In the genomic region with DNA sequence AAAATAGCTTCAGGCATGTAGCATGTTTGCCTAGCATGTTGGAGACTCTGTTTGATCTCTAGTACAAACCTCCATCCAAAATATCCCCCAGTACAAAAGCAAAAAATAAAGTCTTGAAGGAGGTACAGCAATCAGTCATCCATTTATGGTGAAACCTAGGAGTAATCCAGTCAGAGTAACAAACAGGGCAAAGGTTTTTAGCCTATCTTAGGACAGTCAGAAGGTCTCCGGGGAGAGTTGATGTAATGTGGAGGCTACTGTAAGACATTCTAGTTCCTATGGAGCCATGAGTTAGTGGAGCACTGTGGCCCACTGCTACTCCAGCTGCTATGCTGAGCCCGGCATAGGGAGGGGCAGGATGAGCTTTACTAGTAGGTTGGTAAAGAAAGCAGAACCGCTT, we compare ENCODE assay signal across 32 mouse cellular contexts. TPM values are rescaled to one million over a fixed set of nuclear protein-coding genes. Genes with fewer than 3 reads are reported as not detected.
A peak's percentile ranks its signal among the peaks of the same experiment; 100 is the strongest.
DNase-seq lines count a peak whose midpoint lies in the region; ATAC-seq and TF ChIP-seq lines count a peak whose summit lies in the region.
"Had no signal": no experiment of that assay in that cellular context is flagged by ENCODE, and none has a peak within 500 bp of the region (broad histone marks: within the 10 kb centered on the region; RNA-seq: fewer than 3 reads in every experiment).

No protein-coding gene starts in this region.

- peak overlapping the region; percentile 29; the same call in 1 of the 2 replicates for H3K9ac ChIP-seq in liver, embryonic 13.5 days
- no peak overlapping the region for H3K9ac ChIP-seq in liver, embryonic 14.5 days (replicated peaks)
- H3K9ac ChIP-seq: hindbrain, embryonic 13.5 days; limb, embryonic 15.5 days; neural tube, embryonic 15.5 days; stomach, embryonic 15.5 days had no signal

- H3K36me3 ChIP-seq in kidney, adult 2 months (ENCODE audit: control insufficient read depth, insufficient read depth, low read length), result no peaks in the 10 kb centered on the region
- H3K36me3 ChIP-seq in liver, embryonic 13.5 days, result peaks cover 14% of the 10 kb centered on the region
- peaks cover 9% of the 10 kb centered on the region for H3K36me3 ChIP-seq in liver, embryonic 14.5 days (replicated peaks; ENCODE audit: control insufficient read depth, insufficient read depth, low read depth)
- H3K36me3 ChIP-seq: limb, embryonic 15.5 days; neural tube, embryonic 15.5 days; stomach, embryonic 15.5 days had no signal

- no peak overlapping the region for H3K4me3 ChIP-seq in kidney, adult 2 months (ENCODE audit: insufficient read depth, low read depth, low read length)
- 0 out of 2 replicates have a peak overlapping the region, but pooled peaks have one; percentile 6 for H3K4me3 ChIP-seq in liver, embryonic 13.5 days (replicated peaks)
- no peak overlapping the region for H3K4me3 ChIP-seq in liver, embryonic 14.5 days (ENCODE audit: insufficient read depth in 1 of 2, low read depth in 2 of 2, low read length in 2 of 2)
- H3K4me3 ChIP-seq: heart, adult 2 months; hindbrain, embryonic 13.5 days; left cerebral cortex, adult 2 months; limb, embryonic 15.5 days; neural tube, embryonic 15.5 days; stomach, embryonic 15.5 days had no signal

- no peak for TF ChIP-seq CTCF in kidney, adult 2 months (conservative IDR thresholded peaks at IDR 0.05; ENCODE audit: insufficient read depth, insufficient read length, low read depth, low read length)
- no peak for TF ChIP-seq CTCF in liver, embryonic 14.5 days (IDR thresholded peaks at IDR 0.05; ENCODE audit: low read depth)

- 68% methylated on average over 3 of the region's 3 CpGs for WGBS in kidney, adult 2 months
- 77% methylated on average over 3 of the region's 3 CpGs for WGBS in liver, embryonic 13.5 days (ENCODE audit: insufficient replicate concordance)
- 87% methylated on average over 3 of the region's 3 CpGs for WGBS in liver, embryonic 14.5 days (ENCODE audit: insufficient replicate concordance)

- TF ChIP-seq POLR2A in kidney, adult 2 months (IDR thresholded peaks at IDR 0.05; ENCODE audit: low read depth, low read length), result no peak

- H3K4me2 ChIP-seq in liver, embryonic 13.5 days, result peak overlapping the region; percentile 33
- peak overlapping the region; percentile 32 for H3K4me2 ChIP-seq in liver, embryonic 14.5 days (ENCODE audit: low read depth)
- H3K4me2 ChIP-seq: hindbrain, embryonic 13.5 days; limb, embryonic 15.5 days; midbrain, embryonic 11.5 days; stomach, embryonic 15.5 days had no signal

- peak overlapping the region; percentile 92 for H3K27ac ChIP-seq in kidney, adult 2 months (ENCODE audit: insufficient read depth, low read depth, low read length)
- H3K27ac ChIP-seq in liver, embryonic 13.5 days, result peak overlapping the region; percentile 54
- H3K27ac ChIP-seq in liver, embryonic 14.5 days, result no peak overlapping the region
- H3K27ac ChIP-seq: heart, adult 2 months; hindbrain, embryonic 13.5 days; left cerebral cortex, adult 2 months; limb, embryonic 15.5 days; macrophage; neural tube, embryonic 15.5 days; stomach, embryonic 15.5 days had no signal

- H3K9me3 ChIP-seq in liver, embryonic 13.5 days (replicated peaks), result no peaks in the 10 kb centered on the region
- H3K9me3 ChIP-seq in liver, embryonic 14.5 days (ENCODE audit: control insufficient read depth, low read length), result no peaks in the 10 kb centered on the region
- H3K9me3 ChIP-seq: hindbrain, embryonic 13.5 days; limb, embryonic 15.5 days; neural tube, embryonic 15.5 days; stomach, embryonic 15.5 days had no signal

- H3K4me1 ChIP-seq in kidney, adult 2 months (ENCODE audit: control insufficient read depth, insufficient read depth, low read length), result peaks cover 17% of the 10 kb centered on the region
- H3K4me1 ChIP-seq in liver, embryonic 13.5 days (replicated peaks), result peaks cover 74% of the 10 kb centered on the region
- peaks cover 39% of the 10 kb centered on the region in 2 experiments for H3K4me1 ChIP-seq in liver, embryonic 14.5 days (replicated peaks; ENCODE audit: control insufficient read depth in 2 of 2, insufficient read depth in 2 of 2, low read length in 1 of 2)

- no peak for ATAC-seq in liver, embryonic 13.5 days (ENCODE audit: low read depth)
- ATAC-seq in liver, embryonic 14.5 days (ENCODE audit: insufficient read depth), result no peak
- ATAC-seq: activated CD4-positive, CD25-positive, alpha-beta regulatory T cell, adult 4 months; forebrain, embryonic 16.5 days; lung, postnatal 0 days had no signal

- TF ChIP-seq EP300 in liver, embryonic 14.5 days (IDR thresholded peaks at IDR 0.05; ENCODE audit: low read depth), result no peak

- DNase-seq in kidney, adult 2 months, result peak; percentile 67
- DNase-seq in kidney, postnatal 10 days, result no peak
- DNase-seq in liver, embryonic 13.5 days, result no peak
- no peak for DNase-seq in liver
- no peak for DNase-seq in liver, embryonic 14.5 days (ENCODE audit: low read depth in 3 of 3, low spot score in 3 of 3)
- DNase-seq in left cerebral cortex, postnatal 10 days (ENCODE audit: extremely low spot score in 1 of 2, low spot score in 2 of 2), result no peak
- DNase-seq in cerebellum, adult 18-20 months, result no peak
- DNase-seq: adrenal gland, postnatal 10 days; cerebellum, adult 8-10 months; gastrocnemius, postnatal 14 days; heart, adult 2 months; left cerebral cortex, postnatal 4 days; right cerebral cortex, adult 18-20 months; right cerebral cortex, postnatal 4 days; thymus, postnatal 36 days had no signal

- H3K27me3 ChIP-seq in kidney, adult 2 months (replicated peaks; ENCODE audit: control insufficient read depth, insufficient read depth, low read length), result no peaks in the 10 kb centered on the region
- no peaks in the 10 kb centered on the region; the same call in 1 of the 2 replicates for H3K27me3 ChIP-seq in liver, embryonic 13.5 days
- no peaks in the 10 kb centered on the region for H3K27me3 ChIP-seq in liver, embryonic 14.5 days (ENCODE audit: control insufficient read depth, insufficient read depth, low read length)
- H3K27me3 ChIP-seq: hindbrain, embryonic 13.5 days; limb, embryonic 15.5 days; neural tube, embryonic 15.5 days; stomach, embryonic 15.5 days had no signal

- intact Hi-C loops in left cerebral cortex, postnatal 10 days (cut with DNase I), result no loop called here

RNA-seq across cellular contexts. Expression of gene Rnf11, which starts 12.0 kb away (rescaled TPM):
- 52.9 and 57.5 TPM in 2 replicates for polyA plus RNA-seq in kidney, adult 2 months (2012; rRNA removed)
- 30.5 and 31.1 TPM in 2 replicates for polyA plus RNA-seq in liver, embryonic 13.5 days (2015; fragmentation: Nextera tagmentation; extraction: Ambion mirVana)
- 13.6 and 22.2 TPM in 2 replicates for polyA plus RNA-seq in liver, embryonic 14.5 days (2012; rRNA removed)
- 39.1 and 40.7 TPM in 2 replicates for polyA plus RNA-seq in liver, embryonic 14.5 days (2014; fragmentation: Nextera tagmentation; extraction: Ambion mirVana)
- 100 to 1,000 TPM; 188 to 189 TPM for total RNA-seq in left cerebral cortex, postnatal 10 days (2021)

RNA-seq across cellular contexts. Expression of gene 4930522H14Rik, which starts 58.5 kb away (rescaled TPM):
- not detected in 2 replicates for polyA plus RNA-seq in kidney, adult 2 months (2012; rRNA removed)
- polyA plus RNA-seq in liver, embryonic 13.5 days (2015; fragmentation: Nextera tagmentation; extraction: Ambion mirVana), result not detected in 2 replicates
- not detected in 2 replicates for polyA plus RNA-seq in liver, embryonic 14.5 days (2012; rRNA removed)
- polyA plus RNA-seq in liver, embryonic 14.5 days (2014; fragmentation: Nextera tagmentation; extraction: Ambion mirVana), result not detected in 2 replicates
- not detected for total RNA-seq in left cerebral cortex, postnatal 10 days (2021)
- total RNA-seq: adrenal gland, postnatal 10 days; gastrocnemius, postnatal 14 days; heart, adult 2 months; heart, postnatal 25 days; layer of hippocampus, postnatal 10 days; left cerebral cortex, adult 2 months; left cerebral cortex, postnatal 4 days; MEL; midbrain, postnatal 0 days had no signal
- polyA plus RNA-seq: activated CD4-positive, CD25-positive, alpha-beta regulatory T cell, adult 4 months; C2C12; embryonic facial prominence, embryonic 14.5 days; forebrain, embryonic 16.5 days; heart, adult 2 months; heart, embryonic 14.5 days; hindbrain, embryonic 13.5 days; limb, embryonic 15.5 days; lung, postnatal 0 days; macrophage; midbrain, embryonic 11.5 days; midbrain, postnatal 0 days; neural tube, embryonic 15.5 days; stomach, embryonic 15.5 days had no signal
